Mouse (Mus musculus): Measurements from ENCODE around the gene Dnah6. TPM values are rescaled to one million over a fixed set of nuclear protein-coding genes. Genes with fewer than 3 reads are reported as not detected.

Dnah6 gene
- polyA plus RNA-seq, 1 experiment from 2014 or later, result 0.01 TPM

- 48% methylated on average over 3 of the region's 3 CpGs for WGBS
- DNase-seq (ENCODE audit: low spot score) (no peak), ATAC-seq (replicated peaks; ENCODE audit: low FRiP score) (no peak)
- H3K4me3 ChIP-seq (ENCODE audit: low read depth, low read length), result no peak overlapping the region
- H3K36me3 ChIP-seq (ENCODE audit: control insufficient read depth, insufficient read depth, low read length), result no peaks in the 10 kb centered on the region
- H3K4me1 ChIP-seq (replicated peaks; ENCODE audit: control insufficient read depth, insufficient read depth, low read length), result no peaks in the 10 kb centered on the region
- no peak overlapping the region for H3K4me2 ChIP-seq
- no peaks in the 10 kb centered on the region for H3K27me3 ChIP-seq (replicated peaks; ENCODE audit: control insufficient read depth, insufficient read depth, low read length)
- no peak overlapping the region for H3K9ac ChIP-seq (ENCODE audit: low read depth, low read length)
- no peak overlapping the region for H3K27ac ChIP-seq (ENCODE audit: low read depth, low read length)
- no peaks in the 10 kb centered on the region for H3K9me3 ChIP-seq (ENCODE audit: control insufficient read depth, low read length)
These were observed 38.5 kb downstream of the Dnah6 start for GRCm38 (mm10) chr6:73182987-73183386.

- no peak overlapping the region for H3K27ac ChIP-seq (ENCODE audit: low read depth, low read length)
- no peak for ATAC-seq (replicated peaks; ENCODE audit: low FRiP score)
These were observed 39.0 kb downstream of the Dnah6 start for GRCm38 (mm10) chr6:73182410-73182809.

GRCm38 (mm10) chr6:73182006-73182405, 39.4 kb downstream of the Dnah6 start:
- 57% methylated on average over 4 of the region's 4 CpGs for whole genome bisulfite sequencing
- H3K4me1 ChIP-seq (replicated peaks; ENCODE audit: control insufficient read depth, insufficient read depth, low read length), result no peaks in the 10 kb centered on the region
- no peak overlapping the region for H3K4me2 ChIP-seq
- ATAC-seq (replicated peaks; ENCODE audit: low FRiP score) (no peak), DNase-seq (ENCODE audit: low spot score) (no peak)
- H3K27ac ChIP-seq (ENCODE audit: low read depth, low read length), result no peak overlapping the region
- H3K9me3 ChIP-seq (ENCODE audit: control insufficient read depth, low read length), result no peaks in the 10 kb centered on the region
- H3K27me3 ChIP-seq (replicated peaks; ENCODE audit: control insufficient read depth, insufficient read depth, low read length), result no peaks in the 10 kb centered on the region
- H3K4me3 ChIP-seq (ENCODE audit: low read depth, low read length), result no peak overlapping the region
- H3K9ac ChIP-seq (ENCODE audit: low read depth, low read length), result no peak overlapping the region
- no peaks in the 10 kb centered on the region for H3K36me3 ChIP-seq (ENCODE audit: control insufficient read depth, insufficient read depth, low read length)

More at GRCm38 (mm10) chr6:73182410-73182809, 39.0 kb downstream of the Dnah6 start:
- no peaks in the 10 kb centered on the region for H3K9me3 ChIP-seq (ENCODE audit: control insufficient read depth, low read length)
- WGBS, result 22% methylated on average over 3 of the region's 3 CpGs
- no peak for DNase-seq (ENCODE audit: low spot score)
- no peak overlapping the region for H3K4me3 ChIP-seq (ENCODE audit: low read depth, low read length)
- no peak overlapping the region for H3K9ac ChIP-seq (ENCODE audit: low read depth, low read length)
- H3K27me3 ChIP-seq (replicated peaks; ENCODE audit: control insufficient read depth, insufficient read depth, low read length), result no peaks in the 10 kb centered on the region
- H3K4me2 ChIP-seq, result no peak overlapping the region
- no peaks in the 10 kb centered on the region for H3K36me3 ChIP-seq (ENCODE audit: control insufficient read depth, insufficient read depth, low read length)
- H3K4me1 ChIP-seq (replicated peaks; ENCODE audit: control insufficient read depth, insufficient read depth, low read length), result no peaks in the 10 kb centered on the region

GRCm38 (mm10) chr6:73175156-73175555, 46.3 kb downstream of the Dnah6 start:
- H3K36me3 ChIP-seq (ENCODE audit: control insufficient read depth, insufficient read depth, low read length), result no peaks in the 10 kb centered on the region
- no peak overlapping the region for H3K9ac ChIP-seq (ENCODE audit: low read depth, low read length)
- no peak overlapping the region for H3K27ac ChIP-seq (ENCODE audit: low read depth, low read length)
- no peak overlapping the region for H3K4me3 ChIP-seq (ENCODE audit: low read depth, low read length)
- 65% methylated on average over 3 of the region's 3 CpGs for WGBS
- no peaks in the 10 kb centered on the region for H3K4me1 ChIP-seq (replicated peaks; ENCODE audit: control insufficient read depth, insufficient read depth, low read length)
- ATAC-seq (replicated peaks; ENCODE audit: low FRiP score) (no peak), DNase-seq (ENCODE audit: low spot score) (no peak)
- no peak overlapping the region for H3K4me2 ChIP-seq
- no peaks in the 10 kb centered on the region for H3K27me3 ChIP-seq (replicated peaks; ENCODE audit: control insufficient read depth, insufficient read depth, low read length)
- H3K9me3 ChIP-seq (ENCODE audit: control insufficient read depth, low read length), result no peaks in the 10 kb centered on the region

- 70% methylated on average over 3 of the region's 3 CpGs for WGBS
- no peaks in the 10 kb centered on the region for H3K36me3 ChIP-seq (ENCODE audit: control insufficient read depth, insufficient read depth, low read length)
These were observed 54.2 kb downstream of the Dnah6 start for GRCm38 (mm10) chr6:73167230-73167629.

GRCm38 (mm10) chr6:73162958-73163357, 58.5 kb downstream of the Dnah6 start:
- WGBS, result 77% methylated on average over 1 of the region's 1 CpGs
- Histone ChIP-seq H3K9me3 (ENCODE audit: control insufficient read depth, low read length) (no peaks in the 10 kb centered on the region), H3K4me3 (ENCODE audit: low read depth, low read length) (no peak overlapping the region), H3K4me1 (replicated peaks; ENCODE audit: control insufficient read depth, insufficient read depth, low read length) (no peaks in the 10 kb centered on the region), H3K36me3 (ENCODE audit: control insufficient read depth, insufficient read depth, low read length) (no peaks in the 10 kb centered on the region), H3K27me3 (replicated peaks; ENCODE audit: control insufficient read depth, insufficient read depth, low read length) (no peaks in the 10 kb centered on the region), H3K27ac (ENCODE audit: low read depth, low read length) (no peak overlapping the region), H3K4me2 (no peak overlapping the region), H3K9ac (ENCODE audit: low read depth, low read length) (no peak overlapping the region)
- DNase-seq (ENCODE audit: low spot score), result no peak
- no peak for ATAC-seq (replicated peaks; ENCODE audit: low FRiP score)

More at GRCm38 (mm10) chr6:73167230-73167629, 54.2 kb downstream of the Dnah6 start:
- Histone ChIP-seq H3K4me3 (ENCODE audit: low read depth, low read length) (no peak overlapping the region), H3K9ac (ENCODE audit: low read depth, low read length) (no peak overlapping the region), H3K4me1 (replicated peaks; ENCODE audit: control insufficient read depth, insufficient read depth, low read length) (no peaks in the 10 kb centered on the region), H3K4me2 (no peak overlapping the region), H3K27ac (ENCODE audit: low read depth, low read length) (no peak overlapping the region), H3K9me3 (ENCODE audit: control insufficient read depth, low read length) (no peaks in the 10 kb centered on the region), H3K27me3 (replicated peaks; ENCODE audit: control insufficient read depth, insufficient read depth, low read length) (no peaks in the 10 kb centered on the region)
- ATAC-seq (replicated peaks; ENCODE audit: low FRiP score), result no peak
- no peak for DNase-seq (ENCODE audit: low spot score)

GRCm38 (mm10) chr6:73161338-73161737, 60.1 kb downstream of the Dnah6 start:
- no peaks in the 10 kb centered on the region for H3K36me3 ChIP-seq (ENCODE audit: control insufficient read depth, insufficient read depth, low read length)
- no peak overlapping the region for H3K4me2 ChIP-seq
- no peak overlapping the region for H3K4me3 ChIP-seq (ENCODE audit: low read depth, low read length)
- no peak overlapping the region for H3K9ac ChIP-seq (ENCODE audit: low read depth, low read length)
- H3K4me1 ChIP-seq (replicated peaks; ENCODE audit: control insufficient read depth, insufficient read depth, low read length), result no peaks in the 10 kb centered on the region
- no peaks in the 10 kb centered on the region for H3K27me3 ChIP-seq (replicated peaks; ENCODE audit: control insufficient read depth, insufficient read depth, low read length)
- ATAC-seq (replicated peaks; ENCODE audit: low FRiP score) (no peak), DNase-seq (ENCODE audit: low spot score) (no peak)
- H3K9me3 ChIP-seq (ENCODE audit: control insufficient read depth, low read length), result no peaks in the 10 kb centered on the region
- 78% methylated on average over 4 of the region's 4 CpGs for WGBS
- H3K27ac ChIP-seq (ENCODE audit: low read depth, low read length), result no peak overlapping the region

GRCm38 (mm10) chr6:73155455-73155854, 66.0 kb downstream of the Dnah6 start:
- Histone ChIP-seq H3K27ac (ENCODE audit: low read depth, low read length) (no peak overlapping the region), H3K9ac (ENCODE audit: low read depth, low read length) (no peak overlapping the region), H3K4me3 (ENCODE audit: low read depth, low read length) (no peak overlapping the region), H3K27me3 (replicated peaks; ENCODE audit: control insufficient read depth, insufficient read depth, low read length) (no peaks in the 10 kb centered on the region), H3K9me3 (ENCODE audit: control insufficient read depth, low read length) (no peaks in the 10 kb centered on the region), H3K4me1 (replicated peaks; ENCODE audit: control insufficient read depth, insufficient read depth, low read length) (no peaks in the 10 kb centered on the region), H3K4me2 (no peak overlapping the region), H3K36me3 (ENCODE audit: control insufficient read depth, insufficient read depth, low read length) (no peaks in the 10 kb centered on the region)
- no peak for DNase-seq (ENCODE audit: low spot score)
- ATAC-seq (replicated peaks; ENCODE audit: low FRiP score), result no peak
- 76% methylated on average over 2 of the region's 2 CpGs for WGBS

- ATAC-seq (replicated peaks; ENCODE audit: low FRiP score), result no peak; the same call in 1 of the 2 replicates
- no peak overlapping the region for H3K9ac ChIP-seq (ENCODE audit: low read depth, low read length)
- H3K27ac ChIP-seq (ENCODE audit: low read depth, low read length), result no peak overlapping the region
- no peaks in the 10 kb centered on the region for H3K27me3 ChIP-seq (replicated peaks; ENCODE audit: control insufficient read depth, insufficient read depth, low read length)
- WGBS, result 0% methylated on average over 1 of the region's 1 CpGs
- H3K4me2 ChIP-seq, result no peak overlapping the region
- peak; percentile 75 for DNase-seq (ENCODE audit: low spot score)
- no peaks in the 10 kb centered on the region for H3K36me3 ChIP-seq (ENCODE audit: control insufficient read depth, insufficient read depth, low read length)
- no peaks in the 10 kb centered on the region for H3K4me1 ChIP-seq (replicated peaks; ENCODE audit: control insufficient read depth, insufficient read depth, low read length)
- no peaks in the 10 kb centered on the region for H3K9me3 ChIP-seq (ENCODE audit: control insufficient read depth, low read length)
- H3K4me3 ChIP-seq (ENCODE audit: low read depth, low read length), result no peak overlapping the region
These were observed 67.8 kb downstream of the Dnah6 start for GRCm38 (mm10) chr6:73153675-73154074.
